Mouse (Mus musculus): ENCODE measurements around the gene Tmem41b. TPM values are rescaled to one million over a fixed set of nuclear protein-coding genes. Genes with fewer than 3 reads are reported as not detected.

Tmem41b gene
- polyA plus RNA-seq, 1 experiment from 2014 or later: 151 TPM

DNA sequence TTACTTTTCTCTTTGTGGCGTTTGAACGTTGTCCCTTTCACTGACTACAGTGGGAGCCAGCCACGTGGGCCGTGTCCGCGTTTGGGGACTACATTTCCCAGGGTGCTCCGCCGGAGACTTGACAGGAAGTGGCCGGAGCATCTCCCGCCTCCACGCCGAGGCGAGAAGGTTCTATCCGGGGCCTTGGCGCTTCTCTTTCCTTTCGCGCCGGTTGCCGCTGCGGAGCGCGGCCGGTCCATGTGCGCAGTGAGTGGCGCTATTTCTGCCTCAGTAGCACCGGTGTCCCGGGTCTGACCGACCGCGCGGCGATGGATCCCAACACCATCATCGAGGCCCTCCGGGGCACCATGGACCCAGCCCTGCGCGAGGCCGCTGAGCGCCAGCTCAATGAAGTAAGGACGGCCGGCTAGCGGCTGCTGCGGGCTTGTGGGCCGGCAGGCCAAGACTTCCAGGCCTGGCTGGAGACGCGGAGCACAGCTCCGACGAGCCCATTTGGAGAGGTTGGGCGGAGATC is 31.4 kb upstream of the Tmem41b start, which contains the start of gene Ipo7:
TSS of gene Ipo7 (plus strand) at position 158 of the 514 bp plus-strand sequence.
- ATAC-seq: peak; percentile 92
- under 1% methylated on average over 48 of the region's 48 CpGs for WGBS

DNA sequence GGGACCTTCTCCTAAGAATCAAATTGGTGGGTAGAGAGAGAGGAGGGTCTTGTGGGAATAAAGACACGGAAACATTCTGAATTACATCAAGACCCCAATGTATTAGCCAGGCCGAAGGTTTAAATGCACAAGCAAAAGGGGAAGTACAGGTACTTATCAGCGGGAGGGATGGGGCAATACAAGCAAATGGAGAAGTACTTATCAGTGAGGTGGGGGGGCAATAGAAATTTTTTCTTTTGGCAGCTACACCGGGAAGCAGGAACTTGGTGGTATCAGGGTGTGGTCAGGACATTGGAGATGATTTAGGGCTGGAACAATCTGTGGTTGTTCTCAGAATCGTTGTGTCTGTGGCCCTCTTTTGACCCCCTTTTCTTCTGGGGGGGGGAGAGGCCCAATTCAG is 27.5 kb upstream of the Tmem41b start:
- H3K36me3 ChIP-seq (ENCODE audit: control insufficient read depth, insufficient read depth): no peaks in the 10 kb centered on the region
- no peak for TF ChIP-seq CTCF (IDR thresholded peaks at IDR 0.05; ENCODE audit: low read depth)
- no peak overlapping the region for H3K4me3 ChIP-seq (ENCODE audit: low read depth, low read length)
- H3K9me3 ChIP-seq (ENCODE audit: control insufficient read depth): no peaks in the 10 kb centered on the region
- H3K27me3 ChIP-seq (replicated peaks; ENCODE audit: control insufficient read depth, insufficient read depth, low read length): no peaks in the 10 kb centered on the region
- no peaks in the 10 kb centered on the region for H3K4me1 ChIP-seq (replicated peaks; ENCODE audit: control insufficient read depth, insufficient read depth, low read length)
- no peak overlapping the region for H3K9ac ChIP-seq (ENCODE audit: low read depth, low read length)
- H3K27ac ChIP-seq (ENCODE audit: low read depth, low read length): no peak overlapping the region
- no peak overlapping the region for H3K4me2 ChIP-seq (replicated peaks; ENCODE audit: low read depth)
- 50% methylated on average over 5 of the region's 5 CpGs for WGBS
- ATAC-seq: no peak

More for the DNA sequence above, 31.4 kb upstream of the Tmem41b start, which contains the start of gene Ipo7:
- Histone ChIP-seq H3K36me3 (ENCODE audit: control insufficient read depth, insufficient read depth) (no peaks in the 10 kb centered on the region), H3K9me3 (ENCODE audit: control insufficient read depth) (no peaks in the 10 kb centered on the region), H3K27me3 (replicated peaks; ENCODE audit: control insufficient read depth, insufficient read depth, low read length) (no peaks in the 10 kb centered on the region), H3K4me2 (replicated peaks; ENCODE audit: low read depth) (peak within 1 kb of the TSS; percentile 86), H3K4me3 (ENCODE audit: low read depth, low read length) (peak within 1 kb of the TSS; percentile 84), H3K4me1 (replicated peaks; ENCODE audit: control insufficient read depth, insufficient read depth, low read length) (no peaks in the 10 kb centered on the region; the same call in 1 of the 2 replicates), H3K9ac (ENCODE audit: low read depth, low read length) (peak within 1 kb of the TSS; percentile 95), H3K27ac (ENCODE audit: low read depth, low read length) (peak within 1 kb of the TSS; percentile 90)
- TF ChIP-seq CTCF (IDR thresholded peaks at IDR 0.05; ENCODE audit: low read depth): peak; percentile 25; the same call in 1 of the 2 replicates

DNA sequence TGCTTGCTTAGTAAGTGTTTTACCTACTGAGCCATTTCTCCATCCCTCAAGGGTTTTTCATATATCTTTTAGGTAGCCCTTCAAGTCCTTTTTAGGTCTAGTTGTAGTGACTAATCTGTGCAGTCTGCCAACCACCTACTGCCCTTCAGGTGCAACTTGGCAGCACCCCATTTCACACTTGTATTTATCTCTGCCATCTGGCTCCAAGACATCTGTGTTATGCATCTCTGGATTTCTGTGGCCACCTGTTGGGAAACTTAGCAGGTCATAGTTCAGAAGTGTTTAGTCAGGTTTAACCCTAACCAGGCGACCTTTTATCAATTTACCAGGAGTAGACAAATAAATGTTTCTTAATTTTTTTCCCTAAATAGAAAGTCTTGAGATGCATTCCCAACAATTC is 24.7 kb upstream of the Tmem41b start:
- H3K27ac ChIP-seq (ENCODE audit: low read depth, low read length): no peak overlapping the region

DNA sequence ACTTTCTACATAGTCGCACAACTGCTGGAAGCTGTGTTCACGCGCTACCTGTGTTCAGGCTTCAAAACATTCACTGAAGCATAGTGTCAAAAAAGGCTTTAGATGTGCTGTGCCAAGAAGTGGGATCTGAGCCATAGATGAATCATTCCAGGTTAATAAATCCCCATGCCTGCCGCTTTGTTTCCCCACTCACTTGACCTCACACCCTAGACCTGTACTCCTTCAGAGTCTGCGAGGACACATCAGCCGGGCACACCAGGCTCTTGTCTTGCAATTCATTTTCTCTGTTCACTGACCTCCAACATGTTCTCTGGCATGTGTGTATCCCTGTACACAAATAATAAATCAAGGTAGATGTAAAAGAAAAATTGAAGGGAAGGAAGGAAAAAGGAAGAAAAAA is 22.4 kb upstream of the Tmem41b start:
- Histone ChIP-seq H3K27ac (ENCODE audit: low read depth, low read length) (no peak overlapping the region), H3K9me3 (ENCODE audit: control insufficient read depth) (no peaks in the 10 kb centered on the region), H3K4me3 (ENCODE audit: low read depth, low read length) (no peak overlapping the region), H3K4me1 (replicated peaks; ENCODE audit: control insufficient read depth, insufficient read depth, low read length) (no peaks in the 10 kb centered on the region), H3K27me3 (replicated peaks; ENCODE audit: control insufficient read depth, insufficient read depth, low read length) (no peaks in the 10 kb centered on the region), H3K36me3 (ENCODE audit: control insufficient read depth, insufficient read depth) (no peaks in the 10 kb centered on the region), H3K9ac (ENCODE audit: low read depth, low read length) (no peak overlapping the region), H3K4me2 (replicated peaks; ENCODE audit: low read depth) (no peak overlapping the region)
- WGBS: 86% methylated on average over 6 of the region's 6 CpGs
- ATAC-seq: no peak
- no peak for TF ChIP-seq CTCF (IDR thresholded peaks at IDR 0.05; ENCODE audit: low read depth)

More for the DNA sequence above, 24.7 kb upstream of the Tmem41b start:
- Histone ChIP-seq H3K4me1 (replicated peaks; ENCODE audit: control insufficient read depth, insufficient read depth, low read length) (no peaks in the 10 kb centered on the region), H3K36me3 (ENCODE audit: control insufficient read depth, insufficient read depth) (no peaks in the 10 kb centered on the region), H3K4me3 (ENCODE audit: low read depth, low read length) (no peak overlapping the region), H3K9ac (ENCODE audit: low read depth, low read length) (no peak overlapping the region), H3K27me3 (replicated peaks; ENCODE audit: control insufficient read depth, insufficient read depth, low read length) (no peaks in the 10 kb centered on the region), H3K9me3 (ENCODE audit: control insufficient read depth) (no peaks in the 10 kb centered on the region), H3K4me2 (replicated peaks; ENCODE audit: low read depth) (no peak overlapping the region)
- no peak for ATAC-seq
- 54% methylated on average over 1 of the region's 1 CpGs for WGBS
- TF ChIP-seq CTCF (IDR thresholded peaks at IDR 0.05; ENCODE audit: low read depth): no peak

DNA sequence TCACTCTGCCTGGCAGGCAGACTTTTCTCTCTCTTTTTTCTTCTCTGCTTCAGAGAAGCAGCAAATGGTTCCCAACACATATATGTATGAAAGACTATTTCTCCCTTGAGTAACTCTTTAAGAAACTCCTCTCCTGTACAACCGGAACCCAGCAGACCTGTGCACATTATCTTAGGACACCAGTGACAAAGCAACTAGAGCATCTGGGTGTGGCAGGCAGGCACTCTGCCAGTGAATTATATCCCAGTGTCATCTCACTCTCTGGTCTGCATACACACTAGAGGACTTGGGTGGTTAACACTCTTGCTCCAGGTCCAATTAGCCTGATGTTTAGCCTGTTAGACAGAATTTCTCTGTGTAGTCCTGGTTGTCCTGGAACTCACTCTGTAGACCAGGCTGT is 21.8 kb upstream of the Tmem41b start:
- no peaks in the 10 kb centered on the region for H3K9me3 ChIP-seq (ENCODE audit: control insufficient read depth)
- TF ChIP-seq CTCF (IDR thresholded peaks at IDR 0.05; ENCODE audit: low read depth): no peak
- H3K27me3 ChIP-seq (replicated peaks; ENCODE audit: control insufficient read depth, insufficient read depth, low read length): no peaks in the 10 kb centered on the region
- no peak for ATAC-seq
- H3K27ac ChIP-seq (ENCODE audit: low read depth, low read length): no peak overlapping the region
- no peak overlapping the region for H3K4me2 ChIP-seq (replicated peaks; ENCODE audit: low read depth)
- H3K4me3 ChIP-seq (ENCODE audit: low read depth, low read length): no peak overlapping the region
- H3K4me1 ChIP-seq (replicated peaks; ENCODE audit: control insufficient read depth, insufficient read depth, low read length): no peaks in the 10 kb centered on the region
- 92% methylated on average over 1 of the region's 1 CpGs for WGBS
- H3K36me3 ChIP-seq (ENCODE audit: control insufficient read depth, insufficient read depth): no peaks in the 10 kb centered on the region
- H3K9ac ChIP-seq (ENCODE audit: low read depth, low read length): no peak overlapping the region

DNA sequence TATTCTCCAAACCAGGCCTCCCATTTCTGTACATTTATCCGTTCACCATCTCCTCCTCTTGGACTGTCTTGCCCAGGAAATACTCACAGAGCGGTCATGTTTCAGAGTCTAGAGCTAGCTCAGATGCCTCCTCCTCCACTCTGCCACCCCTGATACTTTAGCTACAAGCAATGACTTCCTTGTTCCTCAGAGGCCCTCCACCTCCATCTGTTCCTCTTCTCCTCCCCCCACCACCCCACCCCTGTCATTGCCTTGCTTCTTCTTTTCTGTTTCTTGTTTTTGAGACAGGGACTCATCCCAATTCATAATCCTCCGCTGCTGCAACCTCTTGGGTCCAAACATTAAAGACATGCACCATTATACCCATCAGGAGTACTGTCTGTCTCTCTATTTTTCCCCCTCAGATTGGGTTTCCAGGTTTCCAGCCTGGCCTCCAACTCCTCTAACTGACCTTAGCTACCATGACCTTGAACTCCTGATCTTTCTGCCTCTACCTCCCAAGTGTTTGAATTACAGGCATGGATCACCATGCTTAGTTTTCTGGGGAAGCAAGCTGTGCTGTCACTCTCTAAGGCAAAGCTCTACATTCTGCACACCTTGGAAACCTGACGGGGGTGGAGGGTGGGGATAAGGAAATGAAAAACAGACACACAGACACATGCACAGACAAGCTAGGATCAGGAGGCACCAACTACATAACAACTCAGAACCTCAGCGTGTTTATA is 19.9 kb upstream of the Tmem41b start:
- no peak for TF ChIP-seq CTCF (IDR thresholded peaks at IDR 0.05; ENCODE audit: low read depth)
- 81% methylated on average over 5 of the region's 5 CpGs for WGBS
- H3K4me1 ChIP-seq (replicated peaks; ENCODE audit: control insufficient read depth, insufficient read depth, low read length): no peaks in the 10 kb centered on the region
- no peak for ATAC-seq
- H3K27ac ChIP-seq (ENCODE audit: low read depth, low read length): no peak overlapping the region
- no peaks in the 10 kb centered on the region for H3K27me3 ChIP-seq (replicated peaks; ENCODE audit: control insufficient read depth, insufficient read depth, low read length)
- H3K36me3 ChIP-seq (ENCODE audit: control insufficient read depth, insufficient read depth): no peaks in the 10 kb centered on the region
- no peak overlapping the region for H3K4me2 ChIP-seq (replicated peaks; ENCODE audit: low read depth)
- no peak overlapping the region for H3K4me3 ChIP-seq (ENCODE audit: low read depth, low read length)
- no peaks in the 10 kb centered on the region for H3K9me3 ChIP-seq (ENCODE audit: control insufficient read depth)
- no peak overlapping the region for H3K9ac ChIP-seq (ENCODE audit: low read depth, low read length)

All from intestine, postnatal 0 days (tissue).